Mouse (Mus musculus) embryonic facial prominence, embryonic 15.5 days (tissue): Measurements from ENCODE around the gene Apold1. TPM values are rescaled to one million over a fixed set of nuclear protein-coding genes. Genes with fewer than 3 reads are reported as not detected.

Experiments used
- ATAC-seq: fragments of 200-750 bp; cut with Nextera tagmentation; 2 replicates; pipeline ENCODE4 v1.8.0; 2017; ENCODE audit warnings: low read depth, moderate TSS enrichment; ENCODE audit not compliant: insufficient number of reproducible peaks, low FRiP score, low TSS enrichment
- H3K27ac ChIP-seq: fragments of 300-500 bp; sonication (generic); replicated peaks from 2 replicates; pipeline ENCODE4 v1.5.1; 2015; ENCODE audit warnings: mild to moderate bottlenecking, inconsistent platforms
- H3K27me3 ChIP-seq: fragments of 300-500 bp; sonication (generic); 2 replicates; pipeline ENCODE4 v1.6.1; 2015; ENCODE audit warnings: inconsistent platforms
- H3K36me3 ChIP-seq: fragments of 300-500 bp; sonication (generic); 2 replicates; pipeline ENCODE4 v1.6.1; 2015; ENCODE audit warnings: mild to moderate bottlenecking, inconsistent platforms
- H3K4me1 ChIP-seq: fragments of 300-500 bp; sonication (generic); 2 replicates; pipeline ENCODE4 v1.6.1; 2015; ENCODE audit warnings: inconsistent platforms
- H3K4me2 ChIP-seq: fragments of 300-500 bp; sonication (generic); replicated peaks from 2 replicates; pipeline ENCODE4 v1.6.1; 2015; ENCODE audit warnings: mild to moderate bottlenecking, inconsistent platforms
- H3K4me3 ChIP-seq: fragments of 300-500 bp; sonication (generic); replicated peaks from 2 replicates; pipeline ENCODE4 v1.5.1; 2015; ENCODE audit warnings: mild to moderate bottlenecking, inconsistent platforms
- H3K9ac ChIP-seq: fragments of 300-500 bp; sonication (generic); 2 replicates; pipeline ENCODE4 v1.6.1; 2015; ENCODE audit warnings: inconsistent platforms
- H3K9me3 ChIP-seq: fragments of 300-500 bp; sonication (generic); replicated peaks from 2 replicates; pipeline ENCODE4 v1.6.1; 2016; ENCODE audit warnings: inconsistent platforms
- WGBS: fragments of 180-500 bp; shearing (Covaris S2); methylation state at CpG from one replicate; pipeline ENCODE4 v1.1.7; 2015; 5-methylcytosine and 5-hydroxymethylcytosine counted together
- polyA plus RNA-seq: library from polyadenylated mRNA; unstranded; fragments of >200 nt; fragmentation: Nextera tagmentation; extraction: Ambion mirVana; gene quantifications from 2 replicates; pipeline ENCODE4 v1.2.1, GENCODE M21; 2015

Gene Apold1
- polyA plus RNA-seq, 1 experiment from 2014 or later = 4.6 TPM

DNA sequence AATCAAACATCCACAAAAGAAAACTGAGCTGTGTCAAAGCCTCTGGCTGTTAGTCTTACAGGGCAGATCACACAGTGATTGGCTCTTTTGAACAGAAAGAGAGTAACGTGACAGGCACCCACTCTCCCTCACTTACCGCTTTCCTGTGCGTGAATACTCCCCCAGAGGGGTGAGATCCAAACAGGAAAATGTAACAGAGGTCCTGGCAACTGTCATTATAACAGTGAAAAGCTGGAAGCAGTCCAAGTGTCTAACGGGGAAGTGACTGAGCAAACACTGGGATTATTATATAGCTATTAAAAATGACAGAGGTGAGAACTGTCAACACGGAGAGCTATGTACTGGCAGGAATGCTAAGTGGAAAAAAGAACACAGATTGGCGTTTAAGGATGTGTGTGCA lies 4.9 kb upstream of the Apold1 start:
- no peaks in the 10 kb centered on the region for H3K9me3 ChIP-seq
- H3K36me3 ChIP-seq = no peaks in the 10 kb centered on the region
- peaks cover 5% of the 10 kb centered on the region; the same call in 1 of the 2 replicates for H3K4me1 ChIP-seq
- 39% methylated on average over 6 of the region's 6 CpGs for WGBS
- ATAC-seq = no peak
- no peak overlapping the region for H3K4me3 ChIP-seq
- H3K9ac ChIP-seq = no peak overlapping the region
- H3K4me2 ChIP-seq = no peak overlapping the region
- H3K27me3 ChIP-seq = no peaks in the 10 kb centered on the region
- H3K27ac ChIP-seq = no peak overlapping the region

DNA sequence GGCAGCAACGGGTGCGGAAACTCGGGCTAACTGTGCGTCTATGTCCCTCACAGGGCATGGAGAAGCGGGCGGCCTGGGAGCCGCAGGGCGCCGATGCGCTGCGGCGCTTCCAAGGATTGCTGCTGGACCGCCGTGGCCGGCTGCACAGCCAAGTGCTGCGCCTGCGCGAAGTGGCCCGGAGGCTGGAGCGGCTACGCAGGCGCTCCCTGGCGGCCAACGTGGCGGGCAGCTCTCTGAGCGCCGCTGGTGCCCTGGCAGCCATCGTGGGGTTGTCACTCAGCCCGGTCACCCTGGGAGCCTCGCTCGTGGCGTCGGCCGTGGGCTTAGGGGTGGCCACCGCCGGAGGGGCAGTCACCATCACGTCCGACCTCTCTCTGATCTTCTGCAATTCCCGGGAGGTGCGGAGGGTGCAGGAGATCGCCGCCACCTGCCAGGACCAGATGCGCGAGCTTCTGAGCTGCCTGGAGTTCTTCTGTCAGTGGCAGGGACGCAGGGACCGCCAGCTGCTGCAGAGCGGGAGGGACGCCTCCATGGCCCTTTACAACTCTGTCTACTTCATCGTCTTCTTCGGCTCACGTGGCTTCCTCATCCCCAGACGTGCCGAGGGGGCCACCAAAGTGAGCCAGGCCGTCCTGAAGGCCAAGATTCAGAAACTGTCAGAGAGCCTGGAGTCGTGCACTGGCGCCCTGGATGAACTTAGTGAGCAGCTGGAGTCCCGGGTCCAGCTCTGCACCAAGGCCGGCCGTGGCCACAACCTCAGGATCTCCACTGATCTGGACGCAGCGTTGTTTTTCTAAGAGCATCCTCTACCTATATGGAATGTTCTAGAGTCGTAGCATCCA lies 2.2 kb downstream of the Apold1 start:
- Histone ChIP-seq H3K9ac (peak overlapping the region; percentile 41), H3K4me1 (peaks cover 14% of the 10 kb centered on the region), H3K27ac (no peak overlapping the region; the same call in 1 of the 2 replicates), H3K4me3 (peak overlapping the region; percentile 58), H3K9me3 (no peaks in the 10 kb centered on the region), H3K4me2 (peak overlapping the region; percentile 83), H3K27me3 (0 out of 2 replicates have a peak, but pooled peaks cover 2% of the 10 kb centered on the region), H3K36me3 (no peaks in the 10 kb centered on the region)
- 3% methylated on average over 61 of the region's 62 CpGs for WGBS
- ATAC-seq = peak; percentile 82

DNA sequence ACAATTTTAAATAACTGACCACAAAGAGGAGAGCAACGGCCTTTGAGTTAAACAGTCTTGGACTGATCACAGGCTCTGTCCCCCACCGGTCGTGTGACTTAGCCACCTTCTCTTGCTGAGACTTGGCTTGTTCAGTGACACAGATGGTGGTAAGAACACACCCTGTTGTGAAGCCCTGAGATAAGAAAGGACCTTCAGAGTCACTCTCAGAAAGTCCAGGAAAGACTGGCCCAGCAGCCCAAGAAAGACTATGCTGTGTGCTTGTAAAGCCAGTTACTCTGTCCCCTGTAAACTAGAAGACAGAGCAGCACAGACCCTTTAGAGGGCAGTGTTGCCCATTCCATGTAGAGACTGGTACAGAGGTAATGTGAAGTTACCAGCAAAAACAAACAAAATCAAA lies 3.2 kb downstream of the Apold1 start:
- no peak overlapping the region; the same call in 1 of the 2 replicates for H3K4me2 ChIP-seq
- H3K27me3 ChIP-seq = 0 out of 2 replicates have a peak, but pooled peaks cover 2% of the 10 kb centered on the region
- H3K4me3 ChIP-seq = no peak overlapping the region
- 58% methylated on average over 3 of the region's 3 CpGs for WGBS
- H3K4me1 ChIP-seq = peaks cover 14% of the 10 kb centered on the region
- ATAC-seq = no peak
- H3K36me3 ChIP-seq = no peaks in the 10 kb centered on the region
- H3K27ac ChIP-seq = no peak overlapping the region
- H3K9ac ChIP-seq = no peak overlapping the region
- no peaks in the 10 kb centered on the region for H3K9me3 ChIP-seq

DNA sequence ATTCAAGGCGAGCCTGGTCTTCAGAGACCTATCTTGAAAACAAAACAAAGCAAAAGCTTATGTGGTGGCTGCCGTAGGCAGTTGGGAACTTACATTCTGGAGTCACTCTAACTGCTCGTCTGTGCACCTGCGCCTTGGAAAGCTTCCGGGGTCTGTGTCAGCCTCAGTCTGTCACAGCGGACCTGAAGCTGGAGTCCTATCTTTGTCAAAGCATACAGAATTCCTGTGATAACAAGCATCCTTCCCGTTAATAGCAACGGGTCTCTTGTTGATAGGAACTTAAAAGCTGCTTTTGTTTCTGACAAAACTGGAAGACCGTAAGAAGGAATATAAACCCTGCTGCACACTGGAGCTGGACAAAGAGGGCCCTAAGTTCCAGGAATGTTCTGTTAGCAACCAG lies 6.9 kb downstream of the Apold1 start:
- 74% methylated on average over 9 of the region's 9 CpGs for whole genome bisulfite sequencing
- H3K4me3 ChIP-seq = no peak overlapping the region
- no peak overlapping the region for H3K4me2 ChIP-seq
- H3K9me3 ChIP-seq = no peaks in the 10 kb centered on the region
- H3K27me3 ChIP-seq = 0 out of 2 replicates have a peak, but pooled peaks cover 2% of the 10 kb centered on the region
- no peak overlapping the region for H3K27ac ChIP-seq
- no peaks in the 10 kb centered on the region for H3K36me3 ChIP-seq
- no peak overlapping the region for H3K9ac ChIP-seq
- no peak for ATAC-seq
- peaks cover 7% of the 10 kb centered on the region for H3K4me1 ChIP-seq

DNA sequence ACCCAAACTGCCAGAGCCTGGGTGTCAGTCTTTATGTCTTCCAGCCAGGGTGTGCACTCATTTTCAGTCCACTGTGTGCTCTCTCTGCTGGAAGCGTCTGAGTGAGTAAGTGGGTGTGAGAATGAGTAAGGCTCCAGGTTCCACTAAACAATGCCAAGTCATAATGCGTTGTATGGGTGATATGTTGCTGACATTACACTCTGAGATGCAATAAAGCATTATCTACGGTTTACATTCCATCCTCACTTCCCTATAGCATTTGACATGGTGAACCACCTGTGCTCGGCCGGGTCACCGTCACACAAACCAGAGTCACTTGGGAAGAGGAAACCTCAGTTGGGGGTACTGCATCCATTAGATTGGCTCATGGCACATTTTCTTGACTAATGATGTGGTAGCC lies 9.2 kb downstream of the Apold1 start:
- Histone ChIP-seq H3K4me1 (no peaks in the 10 kb centered on the region), H3K27me3 (0 out of 2 replicates have a peak, but pooled peaks cover 2% of the 10 kb centered on the region), H3K4me2 (no peak overlapping the region), H3K4me3 (no peak overlapping the region), H3K36me3 (no peaks in the 10 kb centered on the region), H3K27ac (no peak overlapping the region), H3K9ac (no peak overlapping the region), H3K9me3 (no peaks in the 10 kb centered on the region)
- 83% methylated on average over 6 of the region's 6 CpGs for WGBS
- ATAC-seq = no peak

DNA sequence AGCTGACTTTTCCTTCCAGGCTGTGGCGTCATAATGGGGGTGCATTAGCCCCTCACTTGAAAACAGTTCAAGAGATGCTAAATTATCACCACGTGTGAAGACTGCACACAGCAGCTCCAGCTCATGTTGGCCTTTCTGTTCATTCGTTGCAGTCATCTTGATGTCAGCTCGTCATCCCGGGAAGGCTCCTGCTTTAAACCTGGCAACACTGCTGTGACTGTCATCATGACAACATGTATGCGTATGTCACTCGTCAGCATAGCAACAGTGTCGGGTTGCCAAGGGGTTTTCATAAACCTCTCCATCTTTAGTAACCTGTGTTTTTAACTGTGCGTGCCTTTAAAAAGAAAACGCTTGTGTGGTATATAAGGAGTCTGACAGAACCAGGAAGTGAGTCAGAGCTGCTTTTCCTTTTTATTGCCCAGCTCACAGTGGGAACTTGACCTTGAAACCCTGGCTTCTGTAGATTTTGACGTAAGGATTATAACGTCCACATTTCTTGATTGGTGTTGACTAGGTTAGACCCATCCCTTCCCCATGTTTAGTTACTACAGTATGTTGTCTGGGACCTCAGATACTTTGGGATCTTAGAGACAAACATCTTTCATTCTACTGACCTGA lies 12.6 kb downstream of the Apold1 start:
- ATAC-seq = no peak
- H3K4me3 ChIP-seq = no peak overlapping the region
- H3K9me3 ChIP-seq = no peaks in the 10 kb centered on the region
- 57% methylated on average over 12 of the region's 12 CpGs for WGBS
- H3K27ac ChIP-seq = no peak overlapping the region
- H3K9ac ChIP-seq = no peak overlapping the region
- H3K27me3 ChIP-seq = no peaks in the 10 kb centered on the region
- no peaks in the 10 kb centered on the region for H3K36me3 ChIP-seq
- H3K4me2 ChIP-seq = no peak overlapping the region
- no peaks in the 10 kb centered on the region for H3K4me1 ChIP-seq

DNA sequence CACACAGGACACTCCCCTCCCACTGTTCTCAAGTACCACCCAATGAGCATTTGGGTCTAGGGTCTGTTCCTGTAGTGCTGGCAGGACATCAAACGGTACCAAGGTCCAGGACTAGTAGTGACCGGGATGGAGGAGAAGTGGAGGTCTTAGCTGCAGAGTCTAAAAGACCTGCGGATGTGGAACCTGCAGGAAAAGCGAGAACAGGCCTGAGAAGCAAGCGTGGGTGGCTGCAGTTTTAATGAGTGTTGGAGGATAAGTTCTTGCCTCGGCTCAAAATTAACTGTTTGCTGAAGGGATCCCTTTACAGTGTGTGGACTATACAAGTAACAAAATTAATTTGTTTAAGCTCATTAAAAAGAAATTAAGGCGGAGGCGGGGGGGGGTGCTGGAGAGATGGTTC lies 13.5 kb downstream of the Apold1 start:
- no peak overlapping the region for H3K4me3 ChIP-seq
- no peaks in the 10 kb centered on the region for H3K27me3 ChIP-seq
- 72% methylated on average over 8 of the region's 8 CpGs for WGBS
- no peaks in the 10 kb centered on the region for H3K9me3 ChIP-seq
- H3K4me2 ChIP-seq = no peak overlapping the region
- no peak overlapping the region for H3K27ac ChIP-seq
- no peaks in the 10 kb centered on the region for H3K4me1 ChIP-seq
- no peak for ATAC-seq
- no peak overlapping the region for H3K9ac ChIP-seq
- H3K36me3 ChIP-seq = no peaks in the 10 kb centered on the region

DNA sequence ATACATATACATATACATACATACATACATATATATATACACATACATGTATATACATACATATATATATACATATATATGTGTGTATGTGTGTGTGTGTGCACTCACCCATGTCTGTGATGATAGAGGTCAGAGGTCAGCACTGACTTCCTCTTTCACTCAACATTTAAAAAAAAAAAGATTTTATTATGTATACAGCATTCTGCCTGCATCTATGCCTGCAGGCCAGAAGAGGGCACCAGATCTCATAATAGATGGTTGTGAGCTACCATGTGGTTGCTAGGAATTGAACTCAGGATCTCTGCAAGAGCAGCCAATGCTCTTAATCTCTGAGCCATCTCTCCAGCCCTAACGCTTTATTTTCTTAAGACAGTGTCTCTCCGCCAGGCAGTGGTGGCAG lies 15.4 kb downstream of the Apold1 start:
- no peak overlapping the region for H3K4me2 ChIP-seq
- H3K9ac ChIP-seq = no peak overlapping the region
- no peak for ATAC-seq
- H3K4me1 ChIP-seq = no peaks in the 10 kb centered on the region
- no peaks in the 10 kb centered on the region for H3K36me3 ChIP-seq
- no peaks in the 10 kb centered on the region for H3K9me3 ChIP-seq
- no peak overlapping the region for H3K4me3 ChIP-seq
- H3K27me3 ChIP-seq = no peaks in the 10 kb centered on the region
- H3K27ac ChIP-seq = no peak overlapping the region
- WGBS = 81% methylated on average over 2 of the region's 2 CpGs

DNA sequence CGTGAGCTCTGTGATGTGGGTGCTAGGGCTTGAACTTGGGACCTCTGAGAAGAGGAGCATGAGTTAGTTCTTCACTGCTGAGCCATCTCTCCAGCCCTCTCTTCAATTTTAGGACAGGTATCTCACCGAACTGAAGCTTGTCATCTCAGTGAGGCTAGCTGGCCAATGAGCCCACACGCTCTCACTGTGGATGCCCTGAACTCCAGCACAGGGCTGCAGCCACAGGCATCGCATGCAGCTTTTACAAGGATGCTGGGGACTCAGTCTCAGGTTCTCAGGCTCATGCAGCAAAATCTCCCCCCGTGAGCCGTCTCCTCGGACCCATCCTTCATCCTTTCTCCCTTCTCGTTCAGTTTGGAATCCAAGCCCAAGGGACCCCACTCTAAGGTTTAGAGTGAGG lies 16.6 kb downstream of the Apold1 start:
- no peak for ATAC-seq
- Histone ChIP-seq H3K27ac (no peak overlapping the region), H3K9me3 (no peaks in the 10 kb centered on the region), H3K4me3 (no peak overlapping the region), H3K9ac (no peak overlapping the region), H3K36me3 (no peaks in the 10 kb centered on the region), H3K4me2 (no peak overlapping the region), H3K4me1 (no peaks in the 10 kb centered on the region), H3K27me3 (no peaks in the 10 kb centered on the region)
- WGBS = 81% methylated on average over 8 of the region's 8 CpGs

DNA sequence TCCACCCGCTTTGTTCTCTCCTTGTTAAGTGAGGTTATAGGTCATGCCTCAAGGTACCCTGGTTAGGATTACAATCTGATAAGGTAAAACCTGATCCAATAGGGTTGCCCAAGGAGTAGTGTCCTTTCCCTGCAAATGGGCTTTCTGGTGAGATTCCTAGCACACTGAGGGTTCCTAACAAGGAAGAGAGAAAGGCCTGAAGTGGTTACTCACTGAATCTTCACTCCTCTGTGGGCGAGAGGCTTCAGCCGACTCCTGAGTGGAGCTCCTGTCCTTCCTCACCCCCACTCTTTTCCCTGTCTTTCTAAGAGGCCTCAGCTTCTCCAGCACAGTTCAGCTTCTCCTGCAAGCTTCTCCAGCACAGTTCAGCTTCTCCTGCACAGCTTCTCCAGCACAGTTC lies 17.3 kb downstream of the Apold1 start:
- H3K36me3 ChIP-seq = no peaks in the 10 kb centered on the region
- H3K27me3 ChIP-seq = no peaks in the 10 kb centered on the region
- H3K9ac ChIP-seq = no peak overlapping the region
- WGBS = 55% methylated on average over 3 of the region's 3 CpGs
- H3K9me3 ChIP-seq = no peaks in the 10 kb centered on the region
- no peaks in the 10 kb centered on the region for H3K4me1 ChIP-seq
- H3K27ac ChIP-seq = no peak overlapping the region
- H3K4me2 ChIP-seq = no peak overlapping the region
- no peak overlapping the region for H3K4me3 ChIP-seq
- ATAC-seq = no peak

DNA sequence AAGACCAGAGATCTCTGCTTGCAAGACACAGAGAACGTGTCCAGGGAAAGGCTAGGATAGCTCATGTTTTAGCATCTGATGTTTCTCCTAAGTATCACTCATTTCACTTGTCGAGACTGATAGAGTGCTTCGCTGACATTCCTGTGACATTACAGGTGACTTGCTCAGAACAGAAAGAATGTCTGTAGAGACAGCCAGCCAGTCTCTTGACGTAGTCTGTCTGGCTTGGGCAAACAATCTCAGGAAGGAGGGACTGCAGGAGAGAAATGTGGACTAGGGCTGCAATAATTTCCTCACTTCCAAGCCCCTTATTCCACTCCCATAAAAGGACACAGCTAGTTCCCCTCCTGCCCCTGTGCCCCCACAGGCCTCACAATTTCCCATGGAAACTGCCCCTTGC lies 18.8 kb downstream of the Apold1 start:
- H3K4me2 ChIP-seq = no peak overlapping the region
- no peaks in the 10 kb centered on the region for H3K36me3 ChIP-seq
- no peak for ATAC-seq
- no peaks in the 10 kb centered on the region for H3K4me1 ChIP-seq
- H3K9ac ChIP-seq = no peak overlapping the region
- H3K9me3 ChIP-seq = no peaks in the 10 kb centered on the region
- no peak overlapping the region for H3K27ac ChIP-seq
- H3K27me3 ChIP-seq = no peaks in the 10 kb centered on the region
- no peak overlapping the region for H3K4me3 ChIP-seq
- WGBS = 56% methylated on average over 4 of the region's 4 CpGs
